Mouse (Mus musculus): ENCODE data around the gene Atp5b.
A peak's percentile ranks its signal among the peaks of the same experiment; 100 is the strongest.
"Not testable (repeated sequence)": the region's sequence is repeated elsewhere in the genome, so short reads cannot be mapped to it uniquely, and the experiment has no call there.

Gene Atp5b

DNA sequence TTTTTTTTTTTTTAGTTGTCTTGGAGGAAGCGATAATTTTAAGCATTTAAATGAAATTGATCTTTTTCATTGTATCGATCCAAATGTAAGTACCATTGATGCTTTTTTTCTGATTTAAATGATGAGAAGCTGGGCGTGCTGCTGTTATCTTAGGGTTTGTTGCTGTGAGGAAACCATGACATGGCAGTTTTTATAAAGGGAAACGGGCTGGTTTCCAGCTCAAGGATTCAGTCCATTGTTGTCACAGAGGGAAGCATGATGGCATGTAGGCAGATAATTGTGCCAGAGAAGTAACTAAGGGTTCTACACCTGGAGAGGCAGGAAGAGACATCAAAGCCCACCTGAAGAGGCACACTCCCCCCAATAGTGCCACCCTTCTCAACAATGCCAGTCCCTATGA is 13.9 kb upstream of the Atp5b start:
- DNase-seq (ENCODE audit: low spot score in 2 of 2), result no peak

DNA sequence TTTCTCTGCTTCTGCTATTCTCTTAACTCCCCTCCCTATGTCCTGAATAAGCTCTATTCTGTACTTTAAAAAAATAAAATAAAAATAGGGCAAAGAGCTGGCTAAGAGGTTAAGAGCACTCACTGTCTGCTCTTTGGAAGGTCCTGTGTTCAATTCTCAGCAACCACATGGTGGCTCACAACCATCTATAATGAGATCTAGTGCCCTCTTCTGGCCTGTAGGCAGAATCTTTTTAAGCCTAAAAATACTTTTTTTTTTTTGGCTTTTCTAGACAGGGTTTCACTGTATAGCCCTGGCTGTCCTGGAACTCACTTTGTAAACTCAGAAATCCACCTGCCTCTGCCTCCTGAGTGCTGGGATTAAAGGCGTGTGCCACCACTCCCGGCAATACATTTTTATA is 12.6 kb upstream of the Atp5b start:
- not testable (repeated sequence) for DNase-seq (ENCODE audit: low spot score in 2 of 2)

DNA sequence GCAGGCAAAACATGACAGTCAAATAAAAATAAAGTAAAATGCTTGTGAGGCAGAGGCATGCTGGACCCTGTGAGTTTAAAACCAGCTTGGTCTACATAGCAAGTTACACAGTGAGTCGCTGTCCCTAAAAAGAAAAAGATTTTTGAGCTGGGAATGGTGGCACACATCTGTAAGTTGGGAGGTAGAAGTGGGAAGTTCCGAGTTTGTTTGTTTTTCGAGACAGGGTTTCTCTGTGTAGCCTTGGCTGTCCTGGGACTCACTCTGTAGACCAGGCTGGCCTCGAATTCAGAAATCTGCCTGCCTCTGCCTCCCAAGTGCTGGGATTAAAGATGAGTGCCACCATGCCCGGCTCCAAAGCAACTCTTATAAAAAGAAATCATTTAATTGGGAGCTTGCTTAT is 4.8 kb upstream of the Atp5b start:
- DNase-seq (ENCODE audit: low spot score in 2 of 2), result not testable (repeated sequence)

DNA sequence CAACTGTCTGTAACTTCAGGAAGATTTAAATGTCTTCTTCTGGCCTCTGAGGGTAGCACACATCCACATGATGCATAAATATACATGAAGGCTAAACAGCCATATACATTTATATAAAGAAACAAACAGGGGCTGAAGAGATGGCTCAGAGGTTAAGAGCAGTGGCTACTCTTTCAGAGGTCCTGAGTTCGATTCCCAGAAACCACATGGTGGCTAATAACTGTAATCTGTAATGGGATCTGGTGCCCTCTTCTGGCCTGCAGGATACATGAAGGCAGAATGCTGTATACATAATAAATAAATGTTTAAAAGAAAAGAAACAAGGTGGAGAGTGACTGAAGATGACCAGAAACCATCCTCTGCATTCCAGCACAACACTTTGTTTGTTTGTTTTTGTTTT is 2.6 kb upstream of the Atp5b start:
- no peak for DNase-seq (ENCODE audit: low spot score in 2 of 2)

DNA sequence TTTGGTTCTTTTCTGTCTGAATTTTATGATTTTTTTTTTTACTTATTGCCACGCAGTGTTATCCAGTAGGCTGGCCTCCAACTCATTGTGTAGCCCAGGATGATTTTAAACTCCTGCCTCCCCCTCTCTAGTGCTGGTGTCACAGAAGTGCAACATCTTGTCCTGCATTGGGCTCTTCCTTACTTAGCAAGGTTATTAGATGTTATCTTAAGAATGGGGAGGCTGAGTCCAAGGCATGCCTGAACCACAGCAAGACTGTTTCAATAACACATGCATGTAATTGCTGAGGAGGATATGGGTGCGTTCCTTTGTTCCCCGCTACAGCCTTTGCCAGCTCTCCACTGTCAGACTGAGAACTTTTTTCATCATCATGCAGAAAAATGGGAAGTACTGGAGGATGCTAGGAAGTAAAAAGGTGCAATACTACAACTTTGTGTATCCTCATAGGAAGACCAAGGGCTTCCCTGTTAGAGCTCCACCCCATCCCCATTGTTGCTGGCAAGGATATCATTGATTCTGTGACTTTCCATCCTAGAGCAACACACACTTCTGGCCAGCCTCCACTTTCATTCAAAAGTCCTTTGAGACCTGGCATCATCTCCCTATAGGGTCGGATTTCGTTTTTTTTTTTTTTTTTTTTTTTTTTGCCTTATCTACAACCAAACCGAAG is 1.1 kb upstream of the Atp5b start:
- no peak for DNase-seq (ENCODE audit: low spot score in 2 of 2)

DNA sequence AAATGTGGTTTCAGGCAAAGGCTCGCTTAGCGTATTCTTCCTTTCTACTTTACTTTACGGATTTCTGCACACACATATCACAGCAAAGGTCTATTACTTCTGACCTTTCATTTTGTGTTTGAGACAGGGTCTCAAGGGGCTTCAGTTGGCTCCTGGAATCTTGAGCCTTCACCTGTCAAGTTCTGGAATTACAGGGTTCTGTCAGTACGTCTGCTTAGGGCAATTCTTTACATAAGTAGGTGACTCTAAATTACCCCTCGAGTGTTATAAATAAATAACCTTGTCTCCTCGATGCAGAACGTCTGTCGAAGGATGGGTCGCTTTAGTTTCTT is 630 bp upstream of the Atp5b start:
- no peak for DNase-seq (ENCODE audit: low spot score in 2 of 2)

DNA sequence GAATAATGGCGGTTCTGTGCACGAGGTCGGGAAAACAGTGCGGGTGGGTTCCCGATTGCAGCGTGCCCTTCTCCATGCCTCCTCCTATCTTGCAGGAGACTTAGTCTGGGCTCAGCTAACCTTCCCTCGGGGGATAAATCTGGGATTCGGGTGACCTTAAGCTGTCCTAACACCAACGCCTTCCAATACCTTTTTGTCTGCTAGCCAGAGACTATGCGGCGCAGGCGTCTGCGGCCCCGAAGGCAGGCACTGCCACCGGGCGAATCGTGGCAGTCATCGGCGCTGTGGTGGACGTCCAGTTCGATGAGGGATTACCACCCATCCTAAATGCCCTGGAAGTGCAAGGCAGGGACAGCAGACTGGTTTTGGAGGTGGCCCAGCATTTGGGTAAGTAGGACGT is 615 bp downstream of the Atp5b start:
- DNase-seq (ENCODE audit: low spot score in 2 of 2), result no peak

DNA sequence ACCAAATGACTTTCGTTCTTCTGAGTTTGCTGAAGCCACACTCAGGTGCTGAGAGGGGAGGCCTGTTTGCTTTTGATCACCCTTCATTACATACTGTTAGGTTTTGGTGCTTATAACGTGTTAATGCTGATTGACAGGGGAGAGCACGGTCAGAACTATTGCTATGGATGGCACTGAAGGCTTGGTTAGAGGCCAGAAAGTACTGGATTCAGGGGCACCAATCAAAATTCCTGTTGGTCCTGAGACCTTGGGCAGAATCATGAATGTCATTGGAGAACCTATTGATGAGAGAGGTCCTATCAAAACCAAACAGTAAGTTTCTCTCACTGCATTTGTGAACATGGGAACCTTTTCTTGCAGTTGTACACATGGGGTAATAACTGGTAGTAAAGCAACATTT is 1.1 kb downstream of the Atp5b start:
- DNase-seq (ENCODE audit: low spot score in 2 of 2), result no peak

DNA sequence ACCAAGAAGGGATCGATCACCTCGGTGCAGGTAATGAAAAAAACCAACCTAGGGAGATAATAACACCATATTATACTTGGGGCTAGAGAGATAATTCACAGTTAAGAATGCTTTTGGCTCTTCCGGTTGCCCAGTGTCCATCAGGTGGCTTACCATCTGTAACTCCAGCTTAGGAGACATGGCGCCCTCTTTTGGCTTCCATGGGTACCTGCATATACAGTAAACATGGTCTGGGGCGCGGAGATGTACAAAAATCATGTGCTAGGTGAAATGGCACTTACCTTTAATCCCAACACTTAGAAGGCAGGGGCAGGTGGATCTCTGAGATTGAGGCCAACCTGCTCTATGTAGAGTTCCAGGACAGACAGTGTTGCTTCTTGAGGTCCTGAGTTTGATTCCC is 3.3 kb downstream of the Atp5b start:
- DNase-seq (ENCODE audit: low spot score in 2 of 2), result no peak

DNA sequence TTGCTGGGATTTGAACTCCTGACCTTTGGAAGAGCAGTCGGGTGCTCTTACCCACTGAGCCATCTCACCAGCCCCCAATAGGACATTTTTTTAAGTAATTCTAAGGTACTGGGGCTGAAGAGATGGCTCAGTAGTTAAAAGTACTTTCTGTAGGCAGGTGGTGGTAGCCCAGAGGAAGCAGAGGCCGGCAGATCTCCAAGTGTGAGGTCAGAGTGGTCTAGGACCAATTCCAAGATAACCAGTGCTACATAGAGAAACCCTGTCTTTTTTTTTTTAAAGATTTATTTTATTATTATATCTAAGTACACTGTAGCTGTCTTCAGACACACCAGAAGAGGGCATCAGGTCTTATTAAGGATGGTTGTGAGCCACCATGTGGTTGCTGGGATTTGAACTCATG is 4.1 kb downstream of the Atp5b start:
- not testable (repeated sequence) for DNase-seq (ENCODE audit: low spot score in 2 of 2)

DNA sequence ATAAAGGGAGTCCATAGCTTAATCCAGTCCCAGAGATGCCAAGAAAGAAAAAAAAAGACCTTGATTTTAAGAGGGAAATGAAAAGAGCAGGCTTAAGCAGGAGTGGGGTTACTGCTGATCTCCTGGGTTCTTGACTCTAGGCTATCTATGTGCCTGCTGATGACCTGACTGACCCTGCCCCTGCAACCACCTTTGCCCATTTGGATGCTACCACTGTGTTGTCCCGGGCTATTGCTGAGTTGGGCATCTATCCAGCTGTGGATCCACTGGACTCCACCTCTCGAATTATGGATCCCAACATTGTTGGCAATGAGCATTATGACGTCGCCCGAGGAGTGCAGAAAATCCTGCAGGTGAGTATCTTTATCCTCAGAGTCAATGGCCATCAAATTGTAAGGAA is 5.1 kb downstream of the Atp5b start:
- DNase-seq (ENCODE audit: low spot score in 2 of 2), result no peak

DNA sequence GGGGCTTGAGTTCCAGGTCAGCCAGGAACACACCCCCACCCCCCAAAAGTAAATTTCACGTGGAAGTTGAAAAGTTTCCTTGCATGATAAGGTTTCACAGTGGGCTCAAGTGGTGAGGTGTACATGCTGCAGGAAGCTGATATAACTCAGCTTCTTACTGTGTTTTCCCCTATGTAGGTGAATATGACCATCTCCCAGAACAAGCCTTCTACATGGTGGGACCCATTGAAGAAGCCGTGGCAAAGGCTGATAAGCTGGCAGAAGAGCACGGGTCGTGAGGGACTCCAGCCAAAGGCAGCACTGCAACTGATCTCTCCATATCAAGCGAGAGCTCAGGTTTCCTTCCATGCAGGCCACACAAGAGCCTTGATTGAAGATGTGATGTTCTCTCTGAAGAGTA is 6.8 kb downstream of the Atp5b start:
- no peak for DNase-seq (ENCODE audit: low spot score in 2 of 2)

DNA sequence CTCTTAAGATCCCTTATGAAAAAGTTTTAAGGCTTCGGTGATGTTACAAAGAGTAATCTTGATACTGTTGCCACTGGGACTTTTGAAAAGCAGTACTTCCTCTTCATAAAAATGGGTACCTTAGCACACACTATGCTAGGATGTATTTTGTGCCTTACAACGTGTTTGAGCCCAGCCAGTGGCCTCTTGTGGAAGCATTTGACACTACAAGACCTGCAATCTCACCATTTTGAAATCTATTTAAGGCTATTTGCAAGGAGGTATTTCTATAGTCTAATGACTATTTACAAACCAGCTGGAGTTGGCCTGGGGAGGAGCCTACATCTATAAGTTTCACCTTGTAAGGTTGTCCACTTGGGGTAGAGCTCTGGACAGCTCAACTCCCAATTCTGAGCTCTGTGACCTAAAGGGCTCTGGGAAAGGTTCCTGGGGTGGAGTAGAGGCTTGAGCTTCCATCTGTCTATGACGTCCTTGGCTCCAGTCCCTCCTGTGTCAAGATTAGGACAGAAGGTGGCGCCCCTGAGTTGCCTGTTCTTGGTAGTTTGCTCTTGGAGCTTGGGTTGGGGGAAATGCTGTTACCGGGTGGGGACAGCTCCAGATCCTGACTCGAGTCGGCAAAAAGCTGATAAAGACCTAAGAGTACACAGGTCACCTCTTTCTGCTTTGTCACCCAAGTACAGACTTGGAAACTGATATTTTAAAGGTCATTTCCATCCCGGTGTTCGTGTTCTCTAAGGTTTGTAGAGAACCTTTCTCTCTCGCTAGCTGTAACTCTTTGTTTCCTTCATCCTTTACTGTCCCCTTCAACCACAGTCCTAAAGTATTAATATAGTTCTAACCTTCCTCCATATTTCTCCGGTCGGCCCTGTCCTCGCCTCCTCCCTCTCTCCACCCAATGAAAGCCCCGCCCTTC is 7.8 kb downstream of the Atp5b start:
- peak in 1 of 2 experiments; percentile 93 for DNase-seq (ENCODE audit: low spot score in 2 of 2)

DNA sequence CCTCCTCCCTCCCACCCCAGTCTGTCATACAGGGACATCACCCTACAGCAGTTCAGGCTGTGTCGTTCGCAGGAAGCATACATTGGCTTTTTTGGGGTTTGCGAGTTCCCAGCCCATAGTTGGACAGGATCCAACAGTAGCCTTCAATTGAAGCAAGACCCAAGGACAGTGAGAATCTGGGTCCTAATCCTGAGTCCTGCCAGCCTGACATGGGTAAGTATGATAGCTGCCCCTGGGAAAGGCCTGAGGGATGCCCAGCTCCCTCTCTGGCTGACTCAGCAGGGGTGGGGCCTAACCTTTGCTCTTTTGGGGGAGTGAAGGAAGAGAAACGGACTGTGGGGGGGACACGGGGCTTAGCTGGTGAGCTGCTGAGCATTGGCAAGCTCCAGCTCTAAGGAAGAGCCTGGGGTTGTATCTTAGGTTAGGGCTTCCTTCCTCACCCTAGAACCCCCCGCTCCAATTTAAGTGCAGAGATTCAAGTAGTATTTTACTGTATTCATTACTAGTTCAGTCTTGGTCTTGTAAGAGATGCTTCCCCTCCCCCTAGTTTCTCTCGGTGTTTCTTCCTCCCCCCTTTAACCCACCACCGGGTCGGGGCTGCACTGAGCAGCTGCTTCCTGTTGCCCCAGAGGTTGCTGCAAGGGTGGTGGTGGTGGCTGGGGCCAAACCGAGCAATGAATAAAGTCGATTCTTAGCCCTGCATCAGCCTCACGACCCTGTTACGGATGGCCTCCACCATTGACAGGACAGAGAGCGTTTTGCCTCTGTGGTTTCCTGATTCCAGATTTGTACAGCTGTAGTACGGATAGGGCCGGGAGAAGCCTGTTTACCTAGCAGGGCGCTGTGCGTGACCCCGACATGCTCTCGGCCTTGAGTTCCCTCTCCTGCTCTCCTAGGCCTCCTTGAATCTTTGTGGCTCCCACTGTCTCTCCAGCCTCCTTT is 8.8 kb downstream of the Atp5b start, which contains the start of gene Baz2a:
TSS of gene Baz2a (plus strand) at position 14 of the 942 bp plus-strand sequence.
- no peak for DNase-seq (ENCODE audit: low spot score in 2 of 2)

DNA sequence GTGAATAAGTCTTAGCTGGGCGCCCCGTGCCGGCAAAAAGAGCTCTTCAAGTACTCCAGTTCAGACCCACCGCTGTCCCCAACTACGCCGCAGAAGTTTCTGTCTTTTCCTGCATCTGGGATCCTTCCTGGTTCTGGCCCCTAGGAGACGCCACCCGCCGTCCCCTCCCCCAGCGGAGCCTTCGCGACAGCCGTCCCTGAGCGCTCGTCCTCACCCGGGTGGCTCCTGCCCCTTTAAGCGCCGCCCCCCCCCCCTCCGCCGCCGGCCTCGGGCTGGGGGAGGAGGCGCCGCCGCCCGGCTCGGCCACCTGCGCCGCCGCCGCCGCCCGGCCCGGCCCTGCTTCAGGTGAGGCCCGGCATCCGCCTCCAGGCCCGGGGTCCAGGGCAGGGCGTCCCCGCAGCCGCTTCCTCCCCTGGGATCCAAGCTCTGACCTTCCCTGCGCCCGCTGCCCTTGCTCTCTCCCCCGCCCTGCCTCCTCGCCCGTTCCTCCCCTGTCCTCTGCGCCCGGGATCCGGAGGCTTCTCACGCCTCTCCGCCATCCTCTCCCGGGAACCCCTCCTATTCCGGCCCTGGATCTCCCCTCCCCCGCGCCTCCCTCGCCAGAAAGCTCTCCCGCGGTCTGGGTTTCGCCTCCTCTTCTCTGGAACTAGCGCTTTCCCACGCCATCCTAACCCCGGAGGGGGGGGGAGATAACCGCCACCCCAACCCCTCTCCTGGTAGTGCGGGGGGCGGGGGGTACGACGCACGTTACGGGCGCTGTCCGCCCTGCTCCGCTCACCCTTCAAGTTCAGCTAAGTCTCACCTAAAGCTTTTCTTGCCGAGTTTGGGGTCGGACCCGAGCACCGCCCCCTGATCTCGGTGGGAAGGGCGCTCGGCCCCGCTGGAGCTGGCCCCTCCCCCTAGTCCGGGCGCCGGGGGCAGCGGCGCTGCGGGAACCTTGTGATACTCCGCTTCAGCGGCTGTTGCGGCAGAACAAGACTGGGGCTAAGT is 9.7 kb downstream of the Atp5b start:
- DNase-seq (ENCODE audit: low spot score in 2 of 2), result peak in 1 of 2 experiments; percentile 71

DNA sequence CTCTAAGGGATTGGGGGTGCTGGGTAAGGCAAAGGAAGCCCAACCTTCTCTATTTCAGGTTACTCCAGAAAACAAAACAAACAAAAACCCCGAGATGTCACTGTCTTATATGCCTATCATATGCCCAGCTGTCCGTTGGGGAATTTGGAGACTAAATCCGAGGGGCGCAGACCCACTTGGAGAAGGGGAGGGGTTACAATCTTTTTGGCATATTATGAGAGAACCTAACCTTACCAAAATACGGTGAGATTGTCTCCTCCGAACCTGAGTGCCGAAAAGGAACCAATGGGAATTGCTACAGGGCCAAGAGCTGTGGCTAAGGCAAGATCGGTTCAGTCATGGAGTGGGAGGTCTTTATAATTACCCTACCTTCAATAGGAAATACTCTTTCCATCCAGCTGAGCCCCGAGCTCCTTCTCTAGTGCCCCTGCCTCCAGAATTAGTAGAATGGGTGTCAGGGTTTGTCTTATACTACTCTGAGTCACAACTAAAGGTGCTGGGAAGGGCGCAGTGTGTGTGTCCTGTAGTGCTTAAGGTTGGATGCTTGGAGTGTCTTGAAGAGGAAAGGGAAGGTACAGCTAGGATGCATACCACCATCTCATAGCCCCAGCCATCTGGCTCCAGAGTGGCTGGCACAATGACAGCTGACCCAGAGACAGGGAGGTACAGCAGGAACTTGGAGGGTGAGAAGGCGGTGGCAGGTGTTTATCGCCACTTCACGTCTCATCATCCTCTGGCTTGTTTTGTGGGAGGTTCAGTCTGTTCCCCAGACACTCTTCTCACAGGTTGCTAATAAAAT is 10.6 kb downstream of the Atp5b start:
- DNase-seq (ENCODE audit: low spot score in 2 of 2), result no peak

DNA sequence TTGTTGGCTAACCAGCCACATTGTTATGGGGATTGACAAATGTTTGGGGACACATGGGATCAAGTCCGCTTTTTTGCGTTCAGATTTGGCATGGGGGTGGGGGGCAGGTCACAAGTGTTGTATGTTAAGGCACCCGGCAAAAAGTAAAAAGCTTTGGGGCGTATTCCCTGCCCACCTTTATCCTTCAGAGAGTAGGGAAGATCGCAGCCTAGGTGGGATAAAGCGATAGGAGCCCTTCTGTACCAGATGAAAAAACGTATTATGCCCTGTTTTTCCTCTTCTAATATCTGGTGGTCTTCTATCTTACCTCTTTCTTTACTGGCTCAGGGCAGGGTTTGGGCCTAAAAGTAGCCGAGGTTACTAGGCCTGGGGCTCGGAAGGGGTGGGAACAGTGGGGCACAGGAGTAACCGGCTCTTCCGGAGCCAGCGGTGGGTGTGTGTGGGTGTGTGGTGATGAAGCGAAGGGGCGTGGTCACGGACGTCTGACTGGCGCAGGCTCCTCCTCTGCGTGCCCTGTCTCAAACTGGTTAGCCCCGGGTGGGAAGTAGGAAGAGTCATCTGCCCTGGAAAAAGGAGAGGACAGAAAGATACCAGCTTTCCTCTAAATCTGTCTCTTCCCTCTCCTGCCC is 11.4 kb downstream of the Atp5b start:
- peak in 1 of 2 experiments; percentile 64 for DNase-seq (ENCODE audit: low spot score in 2 of 2)

DNA sequence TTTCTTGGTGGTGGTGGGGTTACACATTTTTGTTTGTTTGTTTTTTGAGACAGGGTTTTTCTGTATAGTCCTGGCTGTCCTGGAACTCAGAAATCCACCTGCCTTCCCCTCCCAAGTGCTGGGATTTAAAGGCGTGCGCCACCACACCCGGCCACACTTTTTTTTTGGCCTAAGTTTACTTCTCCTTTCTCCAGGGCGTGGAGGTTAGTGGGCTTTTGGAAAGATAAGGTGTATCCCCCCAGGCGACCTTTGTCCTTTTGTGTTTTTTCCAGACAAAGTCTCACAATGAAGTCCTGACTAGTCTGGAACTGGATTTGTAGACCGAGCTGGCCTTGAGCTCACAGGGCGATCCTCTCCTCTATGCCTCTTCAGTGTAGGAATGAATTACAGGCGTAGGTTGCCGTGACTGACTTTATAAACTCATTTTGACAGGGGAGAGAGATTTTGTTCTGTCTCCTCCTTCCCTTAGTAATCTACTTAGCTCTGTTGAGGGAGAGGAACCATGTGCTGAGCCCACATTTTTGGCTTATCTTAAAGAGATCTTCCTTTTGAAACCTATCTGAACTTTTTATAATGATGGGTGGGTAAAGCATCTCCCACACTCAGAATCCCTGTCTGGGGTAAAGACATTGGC is 12.0 kb downstream of the Atp5b start:
- DNase-seq (ENCODE audit: low spot score in 2 of 2), result no peak

DNA sequence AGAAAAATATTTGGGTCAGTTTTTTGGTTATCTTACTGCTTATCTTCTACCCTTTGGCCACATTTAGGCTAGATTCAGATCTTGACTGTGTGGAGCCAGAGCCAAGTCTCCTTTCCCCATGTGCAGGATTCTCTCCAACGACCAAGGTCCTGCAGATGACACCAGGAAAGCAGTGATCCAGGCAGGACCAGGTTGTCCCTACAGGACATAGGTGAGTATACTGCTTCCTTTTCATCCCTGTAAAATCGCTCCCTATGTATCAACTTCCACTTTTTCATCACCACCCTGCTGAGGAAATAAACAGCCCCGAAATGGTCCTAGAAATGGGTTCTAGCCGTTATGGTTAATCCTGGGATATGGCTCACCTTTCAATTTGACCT is 13.2 kb downstream of the Atp5b start:
- no peak for DNase-seq (ENCODE audit: low spot score in 2 of 2)

Data from left cerebral cortex, adult 9 months (tissue).